Mouse (Mus musculus): Measurements from ENCODE around the gene Lats1.
"Not testable (repeated sequence)": the region's sequence is repeated elsewhere in the genome, so short reads cannot be mapped to it uniquely, and the experiment has no call there.

The Lats1 gene

DNA sequence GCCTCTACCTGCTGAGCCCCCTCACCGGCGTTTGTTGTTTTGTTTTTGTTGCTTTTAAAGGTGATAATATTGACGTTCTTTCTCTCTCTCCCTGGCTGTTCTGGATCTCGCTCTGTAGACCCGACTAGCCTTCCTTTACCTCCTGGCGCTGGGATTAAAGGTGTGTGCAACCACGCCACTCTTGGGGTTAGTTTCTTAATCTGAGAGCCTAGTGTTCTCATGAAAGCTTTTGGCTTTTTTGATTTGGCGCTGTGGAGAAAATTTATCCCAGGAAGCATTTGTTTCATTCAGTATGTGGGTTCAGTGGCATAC is 45.4 kb downstream of the Lats1 start:
- DNase-seq (ENCODE audit: low spot score), result no peak

DNA sequence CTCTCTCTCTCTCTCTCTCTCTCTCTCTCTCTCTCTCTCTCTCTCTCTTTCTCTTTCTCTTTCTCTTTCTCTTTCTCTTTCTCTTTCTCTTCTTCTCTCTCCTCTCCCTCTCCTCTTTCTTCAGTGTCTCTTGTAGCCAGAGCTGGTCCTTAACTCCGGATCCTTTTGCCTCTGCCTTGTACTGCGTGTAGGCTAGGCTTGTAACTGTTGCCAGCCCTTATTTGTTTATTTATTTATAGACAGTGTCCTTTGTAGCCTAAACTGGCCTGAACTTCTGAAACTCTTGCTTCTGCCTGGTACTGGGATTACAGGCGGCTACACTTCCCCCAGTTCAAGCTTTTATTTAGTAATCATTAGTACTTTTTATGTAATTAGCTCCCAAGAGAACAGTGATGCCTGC is 46.0 kb downstream of the Lats1 start:
- no peak for DNase-seq (ENCODE audit: low spot score)

- DNase-seq (ENCODE audit: low spot score), result no peak
Measured at GRCm38 (mm10) chr10:7731582-7731981, 50.6 kb downstream of the Lats1 start.

DNA sequence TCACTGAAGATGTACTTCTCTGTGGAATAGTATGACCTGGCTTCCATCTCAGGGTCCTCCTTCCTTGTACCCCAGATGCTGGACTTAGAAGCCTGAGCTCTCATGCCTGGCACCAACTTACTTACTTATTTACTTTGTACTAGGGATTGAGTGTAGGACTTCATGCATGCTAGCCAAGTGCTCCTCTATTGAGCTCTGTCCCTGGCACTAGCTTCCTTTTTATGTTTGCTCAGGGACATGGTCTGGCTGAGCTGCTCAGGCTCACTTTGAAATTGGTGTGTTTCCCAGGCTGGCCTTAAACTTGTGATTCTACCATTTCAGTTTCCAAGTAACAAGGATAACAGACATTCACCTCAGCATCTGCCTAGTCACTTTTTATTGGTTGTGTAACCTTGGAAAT is 56.1 kb downstream of the Lats1 start:
- no peak for DNase-seq (ENCODE audit: low spot score)

- no peak for DNase-seq (ENCODE audit: low spot score)
Measured at GRCm38 (mm10) chr10:7737914-7738313, 56.9 kb downstream of the Lats1 start.

DNA sequence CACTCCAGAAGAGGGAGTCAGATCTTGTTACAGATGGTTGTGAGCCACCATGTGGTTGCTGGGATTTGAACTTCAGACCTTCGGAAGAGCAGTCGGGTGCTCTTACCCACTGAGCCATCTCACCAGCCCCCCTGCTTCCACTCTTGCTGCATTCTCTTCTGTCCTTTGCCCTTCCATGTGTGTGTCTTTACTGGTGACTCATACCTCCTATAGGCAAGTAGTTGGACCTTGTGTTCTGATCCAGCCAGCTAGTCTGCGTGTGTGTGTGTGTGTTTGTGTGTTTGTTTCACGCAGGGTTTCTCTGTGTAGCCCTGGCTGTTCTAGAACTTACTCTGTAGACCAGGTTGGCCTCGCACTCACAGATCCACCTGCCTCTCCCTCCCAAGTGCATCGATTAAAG is 64.5 kb downstream of the Lats1 start:
- DNase-seq (ENCODE audit: low spot score), result not testable (repeated sequence)

DNA sequence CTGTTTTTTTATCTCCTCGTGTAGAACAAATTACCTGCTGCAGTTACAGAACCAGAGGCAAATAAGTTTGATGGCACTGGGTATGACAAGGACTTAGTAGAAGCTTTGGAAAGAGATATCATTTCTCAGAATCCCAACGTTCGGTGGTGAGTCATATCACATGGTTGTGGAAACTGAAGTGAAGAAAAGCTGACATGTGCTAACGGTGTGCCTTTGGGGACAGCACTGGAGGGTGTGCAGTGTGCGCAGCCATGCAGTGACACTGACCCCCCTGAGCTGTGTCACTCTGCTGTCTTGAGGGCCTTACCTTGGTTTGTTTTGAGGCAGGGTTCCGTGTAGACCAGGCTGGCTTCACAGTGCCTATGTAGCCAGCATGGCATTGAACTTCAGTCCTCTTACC is 67.7 kb downstream of the Lats1 start:
- no peak for DNase-seq (ENCODE audit: low spot score)

GRCm38 (mm10) chr10:7757544-7757943 is 76.5 kb downstream of the Lats1 start:
- no peak for DNase-seq (ENCODE audit: low spot score)

Measured in spleen, adult 12 weeks (tissue).